Mouse (Mus musculus): ENCODE data around the gene Gm49510. TPM values are rescaled to one million over a fixed set of nuclear protein-coding genes. Genes with fewer than 3 reads are reported as not detected.

Gm49510 gene
- polyA plus RNA-seq (2015; fragmentation: Nextera tagmentation; extraction: Ambion mirVana), result 0.32 and 0.46 TPM in 2 replicates

DNA sequence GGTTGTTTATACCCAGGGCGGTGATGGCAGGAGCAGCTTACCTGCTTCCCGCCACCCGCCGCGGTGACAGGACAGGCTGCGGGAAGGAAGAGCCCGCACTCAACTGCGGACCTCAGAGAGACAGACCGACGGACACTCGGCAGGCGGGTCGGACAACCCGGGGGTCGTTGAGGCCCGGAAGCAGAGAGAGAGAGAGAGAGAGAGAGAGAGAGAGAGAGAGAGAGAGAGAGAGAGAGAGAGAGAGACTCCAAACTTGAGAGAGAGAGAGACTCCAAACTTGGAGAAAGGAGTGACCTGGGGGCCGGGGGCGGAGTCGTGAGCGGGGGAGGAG is at the start of gene Gm49510:
TSS of gene Gm49510 (plus strand) at position 259 of the 331 bp plus-strand sequence.
- peak within 1 kb of the TSS; percentile 86 for H3K4me2 ChIP-seq (ENCODE audit: low read depth, low read length)
- H3K36me3 ChIP-seq (ENCODE audit: control insufficient read depth, insufficient read depth, low read length), result peaks cover 10% of the 10 kb centered on the region; the same call in 1 of the 2 replicates
- peaks cover 59% of the 10 kb centered on the region for H3K4me1 ChIP-seq (ENCODE audit: control insufficient read depth, insufficient read depth, low read length)
- H3K9me3 ChIP-seq (replicated peaks; ENCODE audit: control insufficient read depth, low read length), result no peaks in the 10 kb centered on the region
- under 1% methylated on average over 20 of the region's 20 CpGs for WGBS
- ATAC-seq (ENCODE audit: insufficient read depth, low FRiP score), result no peak
- peak within 1 kb of the TSS; percentile 91 for H3K4me3 ChIP-seq (replicated peaks; ENCODE audit: low read length)
- H3K27ac ChIP-seq (ENCODE audit: low read length), result peak within 1 kb of the TSS; percentile 93
- no peaks in the 10 kb centered on the region for H3K27me3 ChIP-seq (ENCODE audit: control insufficient read depth, insufficient read depth, low read length)
- H3K9ac ChIP-seq (ENCODE audit: low read length), result peak within 1 kb of the TSS; percentile 87

GRCm38 (mm10) chr15:78850059-78850824 is 49.2 kb upstream of the Gm49510 start:
- no peak overlapping the region for H3K4me3 ChIP-seq (replicated peaks; ENCODE audit: low read length)
- H3K9ac ChIP-seq (ENCODE audit: low read length), result peak overlapping the region; percentile 39; the same call in 1 of the 2 replicates
- peaks cover 44% of the 10 kb centered on the region for H3K4me1 ChIP-seq (ENCODE audit: control insufficient read depth, insufficient read depth, low read length)
- peak; percentile 80 for ATAC-seq (ENCODE audit: insufficient read depth, low FRiP score)
- no peaks in the 10 kb centered on the region for H3K9me3 ChIP-seq (replicated peaks; ENCODE audit: control insufficient read depth, low read length)
- WGBS, result 47% methylated on average over 15 of the region's 15 CpGs
- H3K27me3 ChIP-seq (ENCODE audit: control insufficient read depth, insufficient read depth, low read length), result no peaks in the 10 kb centered on the region
- H3K36me3 ChIP-seq (ENCODE audit: control insufficient read depth, insufficient read depth, low read length), result peaks cover 12% of the 10 kb centered on the region; the same call in 1 of the 2 replicates
- H3K4me2 ChIP-seq (ENCODE audit: low read depth, low read length), result no peak overlapping the region
- peak overlapping the region; percentile 91 for H3K27ac ChIP-seq (ENCODE audit: low read length)

GRCm38 (mm10) chr15:78850944-78851343 is 48.5 kb upstream of the Gm49510 start:
- Histone ChIP-seq H3K4me3 (replicated peaks; ENCODE audit: low read length) (no peak overlapping the region), H3K36me3 (ENCODE audit: control insufficient read depth, insufficient read depth, low read length) (peaks cover 12% of the 10 kb centered on the region; the same call in 1 of the 2 replicates), H3K27me3 (ENCODE audit: control insufficient read depth, insufficient read depth, low read length) (no peaks in the 10 kb centered on the region), H3K9me3 (replicated peaks; ENCODE audit: control insufficient read depth, low read length) (no peaks in the 10 kb centered on the region), H3K4me1 (ENCODE audit: control insufficient read depth, insufficient read depth, low read length) (peaks cover 38% of the 10 kb centered on the region), H3K27ac (ENCODE audit: low read length) (peak overlapping the region; percentile 91), H3K9ac (ENCODE audit: low read length) (peak overlapping the region; percentile 42; the same call in 1 of the 2 replicates), H3K4me2 (ENCODE audit: low read depth, low read length) (no peak overlapping the region)
- WGBS, result 57% methylated on average over 6 of the region's 6 CpGs
- ATAC-seq (ENCODE audit: insufficient read depth, low FRiP score), result no peak

- peaks cover 34% of the 10 kb centered on the region for H3K4me1 ChIP-seq (ENCODE audit: control insufficient read depth, insufficient read depth, low read length)
- peak; percentile 76 for ATAC-seq (ENCODE audit: insufficient read depth, low FRiP score)
- peak overlapping the region; percentile 91 for H3K27ac ChIP-seq (ENCODE audit: low read length)
- peak overlapping the region; percentile 37; the same call in 1 of the 2 replicates for H3K4me2 ChIP-seq (ENCODE audit: low read depth, low read length)
- H3K4me3 ChIP-seq (replicated peaks; ENCODE audit: low read length), result no peak overlapping the region
- H3K27me3 ChIP-seq (ENCODE audit: control insufficient read depth, insufficient read depth, low read length), result no peaks in the 10 kb centered on the region
- peaks cover 12% of the 10 kb centered on the region; the same call in 1 of the 2 replicates for H3K36me3 ChIP-seq (ENCODE audit: control insufficient read depth, insufficient read depth, low read length)
- 8% methylated on average over 13 of the region's 13 CpGs for WGBS
- peak overlapping the region; percentile 42; the same call in 1 of the 2 replicates for H3K9ac ChIP-seq (ENCODE audit: low read length)
- no peaks in the 10 kb centered on the region for H3K9me3 ChIP-seq (replicated peaks; ENCODE audit: control insufficient read depth, low read length)
These were observed 47.8 kb upstream of the Gm49510 start for GRCm38 (mm10) chr15:78851505-78852153.

DNA sequence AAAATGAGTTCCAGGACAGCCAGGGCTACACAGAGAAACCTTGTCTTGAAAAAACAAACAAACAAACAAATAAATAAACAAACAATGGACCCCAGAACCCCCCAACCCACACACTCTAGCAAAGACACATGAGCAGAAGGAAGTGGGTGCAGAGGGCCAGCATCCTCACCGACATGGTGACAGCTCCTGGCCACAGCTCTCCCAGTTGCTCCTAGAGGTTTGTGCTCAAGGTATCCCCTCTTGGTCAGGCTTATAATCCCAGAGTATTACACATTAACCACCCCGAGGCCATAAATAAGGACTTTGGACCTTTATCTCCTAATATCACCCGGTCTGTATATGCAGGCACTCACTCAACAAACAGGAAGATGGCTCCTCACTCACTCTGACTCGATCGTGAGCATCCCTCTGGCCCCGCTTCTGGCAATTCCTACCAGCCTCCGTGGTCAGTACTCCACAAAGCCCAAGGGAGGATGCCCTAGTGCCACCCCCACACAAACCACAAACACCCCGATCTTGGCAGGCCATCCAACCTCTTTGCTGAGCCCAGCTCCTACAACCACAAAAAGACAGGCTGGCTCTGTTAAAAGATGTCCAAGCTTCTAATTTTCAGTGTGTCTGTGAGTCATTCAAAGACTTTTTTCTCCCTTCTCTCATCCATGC is 44.0 kb upstream of the Gm49510 start, which contains the start of gene Lgals2:
TSS of gene Lgals2 (minus strand) at position 227 of the 663 bp plus-strand sequence.
- no peak for ATAC-seq (ENCODE audit: insufficient read depth, low FRiP score)

GRCm38 (mm10) chr15:78857009-78857408 is 42.5 kb upstream of the Gm49510 start:
- Histone ChIP-seq H3K27ac (ENCODE audit: low read length) (no peak overlapping the region), H3K9me3 (replicated peaks; ENCODE audit: control insufficient read depth, low read length) (no peaks in the 10 kb centered on the region), H3K4me2 (ENCODE audit: low read depth, low read length) (no peak overlapping the region), H3K27me3 (ENCODE audit: control insufficient read depth, insufficient read depth, low read length) (no peaks in the 10 kb centered on the region), H3K4me1 (ENCODE audit: control insufficient read depth, insufficient read depth, low read length) (peaks cover 8% of the 10 kb centered on the region; the same call in 1 of the 2 replicates), H3K36me3 (ENCODE audit: control insufficient read depth, insufficient read depth, low read length) (no peaks in the 10 kb centered on the region), H3K9ac (ENCODE audit: low read length) (no peak overlapping the region), H3K4me3 (replicated peaks; ENCODE audit: low read length) (no peak overlapping the region)
- 71% methylated on average over 7 of the region's 7 CpGs for WGBS
- no peak for ATAC-seq (ENCODE audit: insufficient read depth, low FRiP score)

More for the DNA sequence above, 44.0 kb upstream of the Gm49510 start, which contains the start of gene Lgals2:
- Histone ChIP-seq H3K9me3 (replicated peaks; ENCODE audit: control insufficient read depth, low read length) (no peaks in the 10 kb centered on the region), H3K4me1 (ENCODE audit: control insufficient read depth, insufficient read depth, low read length) (peaks cover 21% of the 10 kb centered on the region), H3K36me3 (ENCODE audit: control insufficient read depth, insufficient read depth, low read length) (no peaks in the 10 kb centered on the region), H3K4me2 (ENCODE audit: low read depth, low read length) (no peak within 1 kb of the TSS), H3K9ac (ENCODE audit: low read length) (no peak within 1 kb of the TSS), H3K27me3 (ENCODE audit: control insufficient read depth, insufficient read depth, low read length) (no peaks in the 10 kb centered on the region), H3K27ac (ENCODE audit: low read length) (no peak within 1 kb of the TSS), H3K4me3 (replicated peaks; ENCODE audit: low read length) (no peak within 1 kb of the TSS)
- 55% methylated on average over 8 of the region's 8 CpGs for WGBS

GRCm38 (mm10) chr15:78859311-78859710 is 40.2 kb upstream of the Gm49510 start:
- H3K4me3 ChIP-seq (replicated peaks; ENCODE audit: low read length), result no peak overlapping the region
- H3K27me3 ChIP-seq (ENCODE audit: control insufficient read depth, insufficient read depth, low read length), result no peaks in the 10 kb centered on the region
- no peaks in the 10 kb centered on the region for H3K36me3 ChIP-seq (ENCODE audit: control insufficient read depth, insufficient read depth, low read length)
- no peak overlapping the region for H3K27ac ChIP-seq (ENCODE audit: low read length)
- peak overlapping the region; percentile 47 for H3K9ac ChIP-seq (ENCODE audit: low read length)
- H3K9me3 ChIP-seq (replicated peaks; ENCODE audit: control insufficient read depth, low read length), result no peaks in the 10 kb centered on the region
- H3K4me2 ChIP-seq (ENCODE audit: low read depth, low read length), result no peak overlapping the region
- 63% methylated on average over 4 of the region's 4 CpGs for WGBS
- no peak; the same call in 1 of the 2 replicates for ATAC-seq (ENCODE audit: insufficient read depth, low FRiP score)
- peaks cover 17% of the 10 kb centered on the region; the same call in 1 of the 2 replicates for H3K4me1 ChIP-seq (ENCODE audit: control insufficient read depth, insufficient read depth, low read length)

- H3K4me1 ChIP-seq (ENCODE audit: control insufficient read depth, insufficient read depth, low read length), result peaks cover 17% of the 10 kb centered on the region; the same call in 1 of the 2 replicates
- H3K27me3 ChIP-seq (ENCODE audit: control insufficient read depth, insufficient read depth, low read length), result no peaks in the 10 kb centered on the region
- peak overlapping the region; percentile 46 for H3K9ac ChIP-seq (ENCODE audit: low read length)
- H3K27ac ChIP-seq (ENCODE audit: low read length), result no peak overlapping the region
- no peaks in the 10 kb centered on the region for H3K36me3 ChIP-seq (ENCODE audit: control insufficient read depth, insufficient read depth, low read length)
- no peak overlapping the region for H3K4me3 ChIP-seq (replicated peaks; ENCODE audit: low read length)
- no peaks in the 10 kb centered on the region for H3K9me3 ChIP-seq (replicated peaks; ENCODE audit: control insufficient read depth, low read length)
- no peak overlapping the region for H3K4me2 ChIP-seq (ENCODE audit: low read depth, low read length)
- WGBS, result 53% methylated on average over 6 of the region's 6 CpGs
- no peak for ATAC-seq (ENCODE audit: insufficient read depth, low FRiP score)
These were observed 39.8 kb upstream of the Gm49510 start for GRCm38 (mm10) chr15:78859714-78860113.
